Mouse (Mus musculus) midbrain, embryonic 14.5 days (tissue): ENCODE measurements at regions not wholly inside any gene's neighbourhood (a gene's known extent, or its start where the extent isn't known, plus 50 kb on each side); places are given as distances from the start of the nearest gene placed in this dataset.

Experiments
- ATAC-seq: fragments of 200-750 bp; cut with Nextera tagmentation; 2 replicates; pipeline ENCODE4 v1.8.0; 2017; ENCODE audit warnings: moderate number of reproducible peaks, moderate library complexity; ENCODE audit not compliant: low FRiP score, low TSS enrichment
- DNase-seq: peaks from one replicate; pipeline ENCODE4 v3.0.0-alpha.2; 2015
- H3K27ac ChIP-seq: fragments of 300-500 bp; sonication (generic); replicated peaks from 2 replicates; pipeline ENCODE4 v1.5.1; 2014; ENCODE audit warnings: mild to moderate bottlenecking, low read depth, low read length, moderate library complexity
- H3K27me3 ChIP-seq: fragments of 300-500 bp; sonication (generic); 2 replicates; pipeline ENCODE4 v1.6.1; 2014; ENCODE audit warnings: low read length, control low read depth, mixed read lengths; ENCODE audit not compliant: control insufficient read depth, insufficient read depth
- H3K36me3 ChIP-seq: fragments of 300-500 bp; sonication (generic); 2 replicates; pipeline ENCODE4 v1.6.1; 2014; ENCODE audit warnings: low read length, control low read depth; ENCODE audit not compliant: control insufficient read depth, insufficient read depth
- H3K4me1 ChIP-seq: fragments of 300-500 bp; sonication (generic); 2 replicates; pipeline ENCODE4 v1.6.1; 2014; ENCODE audit warnings: mild to moderate bottlenecking, antibody characterized with exemption, low read length, control low read depth; ENCODE audit not compliant: control insufficient read depth, insufficient read depth
- H3K4me2 ChIP-seq: fragments of 300-500 bp; sonication (generic); 2 replicates; pipeline ENCODE4 v1.6.1; 2014; ENCODE audit warnings: mild to moderate bottlenecking, low read length, moderate library complexity
- H3K4me3 ChIP-seq: fragments of 300-500 bp; sonication (generic); replicated peaks from 2 replicates; pipeline ENCODE4 v1.5.1; 2014; ENCODE audit warnings: low read depth, low read length
- H3K9ac ChIP-seq: fragments of 300-500 bp; sonication (generic); replicated peaks from 2 replicates; pipeline ENCODE4 v1.6.1; 2014; ENCODE audit warnings: mild to moderate bottlenecking, low read length, moderate library complexity
- H3K9me3 ChIP-seq: fragments of 300-500 bp; sonication (generic); 2 replicates; pipeline ENCODE4 v1.6.1; 2016; ENCODE audit warnings: low read length, control low read depth, mixed read lengths; ENCODE audit not compliant: control insufficient read depth
- WGBS: fragments of 180-500 bp; shearing (Covaris S2); extraction: QIAGEN DNeasy Blood & Tissue Kit; methylation state at CpG from one replicate; pipeline ENCODE4 v1.1.7; 2014; 5-methylcytosine and 5-hydroxymethylcytosine counted together

GRCm38 (mm10) chr9:76659798-76660197, 92.9 kb upstream of the Fam83b start:
- no peaks in the 10 kb centered on the region for H3K4me1 ChIP-seq
- no peak overlapping the region for H3K4me3 ChIP-seq
- H3K27me3 ChIP-seq = no peaks in the 10 kb centered on the region
- H3K9ac ChIP-seq = no peak overlapping the region
- ATAC-seq (no peak), DNase-seq (no peak)
- no peaks in the 10 kb centered on the region for H3K9me3 ChIP-seq
- H3K36me3 ChIP-seq = no peaks in the 10 kb centered on the region
- no peak overlapping the region for H3K4me2 ChIP-seq
- 34% methylated on average over 3 of the region's 3 CpGs for WGBS
- no peak overlapping the region for H3K27ac ChIP-seq

GRCm38 (mm10) chr9:76653311-76653710, 86.4 kb upstream of the Fam83b start:
- Histone ChIP-seq H3K4me2 (no peak overlapping the region), H3K9ac (no peak overlapping the region), H3K9me3 (no peaks in the 10 kb centered on the region), H3K27me3 (no peaks in the 10 kb centered on the region), H3K4me1 (no peaks in the 10 kb centered on the region), H3K27ac (no peak overlapping the region), H3K36me3 (no peaks in the 10 kb centered on the region), H3K4me3 (no peak overlapping the region)
- DNase-seq (no peak), ATAC-seq (no peak)
- WGBS = 86% methylated on average over 2 of the region's 2 CpGs

- H3K9me3 ChIP-seq = no peaks in the 10 kb centered on the region
- no peaks in the 10 kb centered on the region for H3K27me3 ChIP-seq
- no peaks in the 10 kb centered on the region for H3K4me1 ChIP-seq
- no peak for DNase-seq
- no peaks in the 10 kb centered on the region for H3K36me3 ChIP-seq
- H3K27ac ChIP-seq = no peak overlapping the region
- H3K9ac ChIP-seq = no peak overlapping the region
- no peak overlapping the region for H3K4me3 ChIP-seq
- 91% methylated on average over 1 of the region's 1 CpGs for WGBS
- ATAC-seq = no peak
- H3K4me2 ChIP-seq = no peak overlapping the region
These were observed 82.6 kb upstream of the Fam83b start for GRCm38 (mm10) chr9:76649484-76649883.

GRCm38 (mm10) chr9:76646383-76646782, 79.5 kb upstream of the Fam83b start:
- no peak overlapping the region for H3K9ac ChIP-seq
- H3K9me3 ChIP-seq = no peaks in the 10 kb centered on the region
- ATAC-seq (no peak), DNase-seq (no peak)
- H3K36me3 ChIP-seq = no peaks in the 10 kb centered on the region
- H3K27me3 ChIP-seq = no peaks in the 10 kb centered on the region
- H3K4me3 ChIP-seq = no peak overlapping the region
- no peak overlapping the region for H3K4me2 ChIP-seq
- H3K4me1 ChIP-seq = no peaks in the 10 kb centered on the region
- no peak overlapping the region for H3K27ac ChIP-seq
